Mouse (Mus musculus) lung, postnatal 25 days (tissue): ENCODE results near the gene Rad23a.

ENCODE experiments used
- DNase-seq: peaks from one replicate; pipeline ENCODE4 v3.0.0; 2022; ENCODE audit warnings: low spot score

Gene Rad23a

GRCm38 (mm10) chr8:84813059-84813458 lies 27.4 kb downstream of the Rad23a start:
- peak; percentile 85 for DNase-seq

- DNase-seq, result no peak
Measured at GRCm38 (mm10) chr8:84811303-84811702, 29.2 kb downstream of the Rad23a start.

GRCm38 (mm10) chr8:84810896-84811295 lies 29.6 kb downstream of the Rad23a start:
- peak; percentile 93 for DNase-seq

- no peak for DNase-seq
Measured at GRCm38 (mm10) chr8:84809941-84810280, 30.6 kb downstream of the Rad23a start.

GRCm38 (mm10) chr8:84809109-84809940 lies 31.1 kb downstream of the Rad23a start:
- DNase-seq, result no peak

GRCm38 (mm10) chr8:84806031-84806430 lies 34.4 kb downstream of the Rad23a start:
- no peak for DNase-seq

GRCm38 (mm10) chr8:84799999-84800831 lies 40.2 kb downstream of the Rad23a start, which contains the start of gene Nfix:
Gene Nfix, minus strand, starts transcription at chr8:84800344.
- DNase-seq, result peak; percentile 76

GRCm38 (mm10) chr8:84799136-84799931 lies 41.1 kb downstream of the Rad23a start:
- DNase-seq, result peak; percentile 50

- DNase-seq, result no peak
Measured at GRCm38 (mm10) chr8:84798446-84799135, 41.9 kb downstream of the Rad23a start.

GRCm38 (mm10) chr8:84797971-84798370 lies 42.5 kb downstream of the Rad23a start:
- no peak for DNase-seq

GRCm38 (mm10) chr8:84797256-84797797 lies 43.1 kb downstream of the Rad23a start:
- no peak for DNase-seq

- no peak for DNase-seq
Measured at GRCm38 (mm10) chr8:84794486-84794885, 46.0 kb downstream of the Rad23a start.

- DNase-seq, result no peak
Measured at GRCm38 (mm10) chr8:84793791-84794485, 46.5 kb downstream of the Rad23a start.

GRCm38 (mm10) chr8:84793134-84793533 lies 47.3 kb downstream of the Rad23a start:
- DNase-seq, result no peak

GRCm38 (mm10) chr8:84792429-84792947 lies 48.0 kb downstream of the Rad23a start:
- no peak for DNase-seq

GRCm38 (mm10) chr8:84790537-84790936 lies 49.9 kb downstream of the Rad23a start:
- no peak for DNase-seq

- DNase-seq, result no peak
Measured at GRCm38 (mm10) chr8:84789855-84790486, 50.5 kb downstream of the Rad23a start.

- DNase-seq, result no peak
Measured at GRCm38 (mm10) chr8:84789345-84789744, 51.1 kb downstream of the Rad23a start.

- peak; percentile 77 for DNase-seq
Measured at GRCm38 (mm10) chr8:84788896-84789295, 51.6 kb downstream of the Rad23a start.
